Mouse (Mus musculus) cerebellum, postnatal 10 days (tissue): ENCODE data around the gene Il31ra.
"Not testable (repeated sequence)": the region's sequence is repeated elsewhere in the genome, so short reads cannot be mapped to it uniquely, and the experiment has no call there.

Source experiments
- DNase-seq, 2 experiments: peaks; one replicate each; pipeline ENCODE4 v3.0.0; 2021; ENCODE audit warnings: mixed read lengths in 2 of 2

The Il31ra gene

GRCm38 (mm10) chr13:112594260-112594659 is at the start of gene Il31ra:
TSS of gene Il31ra (minus strand) at chr13:112594360.
- DNase-seq, result not testable (repeated sequence)

DNA sequence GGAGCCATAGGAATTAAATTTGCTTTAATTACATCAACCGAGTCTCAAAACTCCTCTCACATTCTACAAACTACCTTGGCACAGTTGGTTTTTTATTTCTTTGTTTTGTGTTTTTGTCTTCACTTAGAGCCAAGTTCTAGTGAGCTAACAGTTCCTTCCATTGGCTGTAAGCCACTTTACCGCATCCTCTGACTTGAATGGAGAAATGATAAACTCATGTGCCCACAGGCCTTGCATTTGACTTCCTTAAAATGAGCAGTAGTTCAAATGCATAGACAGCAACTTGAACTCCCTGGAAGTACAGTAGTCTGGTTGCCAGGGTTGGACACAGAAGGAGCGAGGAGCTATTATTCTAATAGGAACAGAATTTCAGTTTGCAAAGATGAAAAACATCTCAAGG is 48.7 kb upstream of the Il31ra start:
- no peak for DNase-seq

- no peak for DNase-seq
Observed at GRCm38 (mm10) chr13:112639111-112639510, 45.0 kb upstream of the Il31ra start.

DNA sequence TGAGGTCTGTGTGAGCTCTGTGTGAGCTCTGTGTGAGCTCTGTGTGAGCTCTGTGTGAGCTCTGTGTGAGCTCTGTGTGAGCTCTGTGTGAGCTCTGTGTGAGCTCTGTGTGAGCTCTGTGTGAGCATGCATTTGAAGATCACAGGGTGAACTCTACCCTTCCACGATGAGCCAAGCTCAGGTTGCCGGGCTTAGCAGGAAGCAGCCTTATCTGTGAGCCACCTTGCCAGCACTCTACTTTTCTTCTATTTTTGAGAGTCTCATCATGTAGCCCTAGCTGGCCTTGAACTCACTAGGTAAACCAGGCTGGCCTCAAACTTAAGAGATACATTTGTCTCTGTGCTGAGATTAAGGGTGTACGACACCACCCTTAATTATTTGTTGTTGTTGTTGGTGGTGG is 42.3 kb upstream of the Il31ra start:
- no peak for DNase-seq

DNA sequence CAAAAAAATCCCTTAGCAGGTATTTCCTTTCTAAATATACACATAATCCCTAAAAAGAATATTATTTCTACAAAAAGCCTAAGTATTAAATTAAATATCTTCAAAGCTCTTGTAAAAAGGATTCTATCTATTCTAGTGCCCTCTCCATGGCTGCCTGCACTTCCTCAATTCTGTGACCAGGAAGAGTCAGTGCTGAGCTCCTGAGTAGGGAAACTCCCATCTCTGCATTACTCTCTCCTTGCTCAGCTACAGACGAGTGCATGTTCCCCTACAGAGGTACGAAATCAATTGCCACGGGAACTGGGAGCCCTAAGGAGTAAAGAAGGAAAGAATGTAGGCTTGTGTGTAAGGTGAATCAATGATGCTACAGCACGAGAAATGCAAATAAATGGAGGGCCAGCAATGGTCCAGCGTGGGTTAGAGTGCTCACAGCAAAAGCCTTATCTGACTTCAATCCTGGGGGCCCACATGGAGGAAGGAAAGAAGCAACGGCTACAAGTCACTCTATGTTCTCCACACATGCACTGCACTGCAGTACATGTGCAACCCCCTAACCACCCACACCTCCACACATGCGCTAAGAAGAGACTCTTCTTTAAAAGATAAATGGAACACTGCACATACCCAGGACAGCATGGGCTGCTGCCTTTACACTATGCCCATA is 41.1 kb upstream of the Il31ra start:
- DNase-seq, result no peak

DNA sequence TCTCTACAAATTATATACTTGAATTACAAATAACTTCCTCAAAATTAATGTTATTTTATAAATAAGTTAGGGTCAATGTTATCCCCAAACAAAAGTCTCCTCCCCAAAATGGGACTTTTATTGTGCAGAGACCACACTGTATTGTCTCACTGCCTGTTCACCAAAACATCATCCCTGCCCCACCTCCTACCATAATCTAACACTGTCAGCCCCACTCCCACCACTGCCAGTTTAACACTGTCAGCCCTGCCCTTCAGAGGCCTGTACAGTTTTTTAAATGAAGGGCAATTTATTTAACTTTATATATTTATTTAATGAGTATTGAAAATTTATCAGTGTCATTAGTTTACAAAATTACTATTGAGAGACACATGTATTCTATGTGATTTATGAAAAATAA is 31.4 kb upstream of the Il31ra start:
- no peak for DNase-seq

DNA sequence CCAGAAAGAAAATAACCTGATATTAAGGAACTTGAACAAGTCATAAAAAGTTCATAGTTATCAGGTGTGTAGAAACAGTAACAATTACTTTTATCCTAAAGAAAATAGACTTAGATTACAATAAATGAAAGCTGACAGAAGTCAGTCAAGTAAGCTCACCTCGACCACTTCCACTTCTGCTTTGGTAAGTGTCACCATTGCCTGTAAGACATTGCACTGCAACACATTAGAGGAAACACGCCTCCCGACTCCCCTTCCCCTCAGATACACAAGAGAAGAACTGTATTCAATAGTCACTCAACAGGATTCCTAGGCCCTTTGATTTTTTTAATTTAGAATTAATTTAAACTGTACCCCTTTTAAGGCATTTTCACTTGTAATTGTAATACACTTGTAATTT is 30.5 kb upstream of the Il31ra start:
- no peak for DNase-seq

GRCm38 (mm10) chr13:112623656-112624055 is 29.5 kb upstream of the Il31ra start:
- peak; percentile 36 to 67 for DNase-seq

GRCm38 (mm10) chr13:112621592-112621991 is 27.4 kb upstream of the Il31ra start:
- DNase-seq, result peak in 1 of 2 experiments; percentile 2

DNA sequence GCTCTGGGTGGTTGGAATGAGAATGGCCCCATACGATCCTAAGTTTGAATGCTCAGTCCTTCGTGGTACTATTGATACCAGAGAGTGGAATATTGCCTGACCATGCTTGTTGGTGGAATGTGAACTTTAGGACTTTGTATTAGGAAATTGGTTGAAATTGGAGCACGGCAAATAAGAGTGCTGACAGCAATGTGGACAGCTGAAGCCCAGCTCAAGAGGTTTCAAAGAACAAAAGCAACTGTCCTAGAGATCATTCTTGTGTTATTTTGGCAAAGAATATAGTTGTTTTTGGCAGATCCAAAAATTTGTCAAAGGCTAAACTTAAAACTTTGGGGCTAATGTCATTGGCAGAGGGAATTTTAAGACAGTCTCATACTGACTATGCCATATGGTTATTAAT is 14.4 kb upstream of the Il31ra start:
- DNase-seq, result no peak

GRCm38 (mm10) chr13:112604411-112604810 is 10.3 kb upstream of the Il31ra start:
- no peak for DNase-seq

DNA sequence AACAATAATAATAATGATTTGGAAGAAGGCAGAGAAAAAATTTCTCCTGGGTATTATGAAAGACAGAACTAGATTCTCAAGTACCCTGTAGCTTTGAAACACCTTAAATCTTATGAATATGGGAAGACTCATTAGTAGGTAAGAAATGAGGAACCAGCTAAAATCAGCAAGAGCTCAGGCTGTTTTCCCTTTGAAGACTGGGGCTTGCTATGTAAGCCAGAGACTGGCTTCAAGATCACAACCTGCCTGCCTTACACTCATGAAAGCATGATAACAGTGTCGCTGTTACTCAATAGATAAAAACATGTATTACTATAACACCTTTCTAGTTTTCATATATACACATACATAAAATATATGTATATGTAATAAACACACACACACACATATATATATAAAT is 9.7 kb upstream of the Il31ra start:
- no peak for DNase-seq

GRCm38 (mm10) chr13:112602607-112603006 is 8.4 kb upstream of the Il31ra start:
- no peak for DNase-seq

DNA sequence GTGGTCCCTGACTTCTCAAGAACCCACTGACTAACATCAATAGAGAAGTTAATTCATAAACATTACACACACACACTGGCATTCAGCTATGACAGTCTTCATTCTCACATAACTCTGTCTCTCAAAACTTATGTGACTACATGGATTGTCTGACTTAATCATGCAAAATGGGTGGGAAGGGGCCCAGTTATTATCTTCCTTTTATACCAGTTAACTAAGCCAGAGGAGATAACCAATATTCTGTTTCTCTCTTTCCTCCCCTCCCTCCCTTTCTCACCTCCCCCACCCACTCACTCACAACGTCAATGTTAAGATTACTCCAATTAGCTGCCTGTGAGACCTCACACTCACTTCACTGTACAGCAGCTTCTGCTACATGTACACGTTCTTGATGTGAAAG is 3.9 kb downstream of the Il31ra start:
- no peak for DNase-seq

DNA sequence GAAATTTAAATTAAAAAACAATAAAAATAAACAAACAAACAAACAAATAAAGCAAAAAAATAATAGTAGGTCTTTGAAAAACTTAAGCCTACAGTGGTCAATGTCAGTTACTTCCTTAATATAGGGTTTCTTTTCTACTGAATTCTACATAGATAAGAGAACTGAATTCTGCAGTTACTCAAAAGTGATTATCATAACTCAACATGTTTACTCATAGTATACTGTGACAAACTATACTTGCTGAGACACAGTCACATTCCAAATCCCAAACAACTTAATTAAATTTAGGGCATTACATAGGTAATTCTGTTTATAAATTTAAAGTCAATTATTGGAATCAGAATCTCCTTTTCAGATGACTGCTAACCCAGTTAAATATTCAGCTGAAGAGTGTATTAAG is 4.5 kb downstream of the Il31ra start:
- DNase-seq, result no peak

DNA sequence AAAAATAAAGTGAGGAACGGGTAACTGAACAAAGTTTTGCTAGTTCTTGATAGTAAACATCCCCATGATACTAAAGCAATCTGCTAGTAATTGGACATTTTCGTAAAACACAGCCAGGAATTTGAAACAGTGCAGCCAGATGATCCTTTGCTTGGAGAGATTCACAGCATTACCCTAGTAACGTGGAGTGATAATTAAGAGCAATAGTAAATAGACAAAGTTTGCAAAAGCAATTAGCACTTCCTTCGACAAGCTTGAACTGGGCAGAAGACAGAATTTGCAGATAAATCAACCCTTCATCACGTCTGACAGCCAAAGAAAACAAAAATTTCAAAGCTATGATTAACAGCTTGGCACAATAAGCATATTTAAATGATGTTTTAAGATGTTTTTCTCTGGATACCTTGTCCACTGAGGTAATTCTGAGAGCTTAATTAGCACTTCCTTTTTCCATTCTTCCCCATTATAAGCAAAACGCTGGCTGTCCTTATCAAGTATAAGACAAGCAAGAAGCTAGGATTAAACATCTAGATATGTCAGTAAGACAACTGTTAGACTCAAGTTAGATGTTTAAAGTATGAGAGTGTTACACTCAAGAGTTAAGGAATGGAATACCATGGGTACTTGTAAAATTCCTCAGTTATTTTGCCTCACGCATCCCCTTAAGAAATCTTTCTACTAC is 9.5 kb downstream of the Il31ra start:
- DNase-seq, result no peak

GRCm38 (mm10) chr13:112582291-112582690 is 11.9 kb downstream of the Il31ra start:
- peak; percentile 9 to 10 for DNase-seq

GRCm38 (mm10) chr13:112581796-112582195 is 12.4 kb downstream of the Il31ra start:
- DNase-seq, result peak; percentile 7 to 11

GRCm38 (mm10) chr13:112580590-112581320 is 13.4 kb downstream of the Il31ra start:
- DNase-seq, result no peak

DNA sequence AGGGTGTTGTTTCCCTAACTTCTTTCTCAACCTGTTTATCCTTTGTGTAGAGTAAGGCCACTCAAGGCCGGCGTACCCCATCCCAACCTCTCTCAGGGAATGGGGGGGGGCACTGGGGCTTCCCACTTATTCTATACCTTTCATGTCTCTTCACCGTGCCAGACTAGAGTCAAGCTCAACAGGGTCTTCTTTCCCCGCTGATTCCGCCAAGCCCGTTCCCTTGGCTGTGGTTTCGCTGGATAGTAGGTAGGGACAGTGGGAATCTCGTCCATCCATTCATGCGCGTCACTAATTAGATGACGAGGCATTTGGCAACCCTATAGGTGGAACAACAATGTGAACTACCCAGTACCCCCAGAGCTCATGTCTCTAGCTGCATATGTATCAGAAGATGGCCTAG is 16.1 kb downstream of the Il31ra start:
- peak; percentile 98 to 99 for DNase-seq

DNA sequence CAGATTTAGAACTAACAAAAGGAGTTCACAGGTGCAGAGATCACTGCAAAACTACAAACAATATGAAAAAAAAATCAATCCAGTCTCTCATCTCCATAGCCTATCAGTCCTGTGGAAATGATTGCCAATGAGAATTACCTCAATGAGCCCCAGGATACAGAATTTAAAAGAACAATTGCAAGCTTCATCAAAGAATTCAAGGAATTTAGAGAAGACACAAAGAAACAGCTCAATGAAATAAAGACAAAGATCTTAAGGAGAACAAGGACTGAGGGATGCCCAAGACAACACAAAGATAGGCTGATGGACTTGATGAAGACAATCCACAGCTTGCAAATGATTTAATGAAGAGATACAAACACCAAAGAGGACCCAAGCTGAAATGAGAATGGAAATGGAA is 20.4 kb downstream of the Il31ra start:
- DNase-seq, result no peak

DNA sequence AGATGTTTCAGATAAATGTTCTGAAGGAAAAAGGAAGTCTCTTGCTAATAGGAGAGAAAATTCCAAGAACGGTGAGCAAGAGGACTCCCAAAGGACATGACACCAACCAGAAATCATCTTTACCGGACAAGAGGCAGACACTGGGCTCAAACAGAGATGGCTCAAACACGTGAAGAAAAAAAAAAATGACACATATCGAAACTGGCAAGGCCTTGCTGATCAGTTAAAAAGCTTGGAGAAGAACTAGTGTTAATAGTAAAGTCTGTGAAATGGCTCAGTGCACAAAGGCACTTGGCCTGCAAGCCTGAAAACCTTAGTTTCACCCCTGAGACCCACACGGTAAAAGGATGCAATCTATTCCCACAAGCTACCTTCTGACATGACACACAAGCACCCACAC is 23.4 kb downstream of the Il31ra start:
- no peak for DNase-seq

DNA sequence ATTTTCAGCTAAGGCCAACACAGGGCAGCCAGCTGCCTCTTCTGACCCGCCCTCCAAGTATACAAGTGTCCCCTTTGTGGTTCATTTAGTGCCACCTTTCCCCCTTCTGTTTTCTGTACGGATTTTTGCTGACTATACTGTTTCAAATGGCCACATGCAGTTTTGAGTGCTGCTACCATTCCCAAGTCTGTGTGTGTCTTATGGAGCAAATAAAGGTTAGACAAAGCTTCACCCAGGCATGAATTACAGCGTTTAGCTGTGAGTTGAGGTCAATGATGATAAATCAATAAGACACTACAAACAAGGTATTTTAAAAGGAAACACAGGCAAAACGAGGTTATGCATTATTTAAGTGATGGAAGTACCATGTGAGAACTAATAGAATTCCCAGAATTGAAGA is 24.6 kb downstream of the Il31ra start:
- DNase-seq, result no peak

GRCm38 (mm10) chr13:112560554-112561138 is 33.5 kb downstream of the Il31ra start:
- no peak for DNase-seq
